Mouse (Mus musculus) olfactory bulb, adult 2 months (tissue): ENCODE measurements around the gene Grifin.

ENCODE experiments used
- CTCF ChIP-seq: fragments of 200-500 bp; IDR thresholded peaks from 2 replicates; pipeline ENCODE4 v1.5.1; 2012; ENCODE audit warnings: low read depth, mild to moderate bottlenecking, low read length, moderate library complexity; ENCODE audit not compliant: insufficient read depth
- POLR2A ChIP-seq: fragments of 200-500 bp; IDR thresholded peaks from 2 replicates; pipeline ENCODE4 v1.6.1; 2012; ENCODE audit warnings: mild to moderate bottlenecking, low read depth, low read length, moderate library complexity; ENCODE audit not compliant: insufficient read depth

GRCm38 (mm10) chr5:140597787-140598186 lies 32.9 kb upstream of the Grifin start:
- TF ChIP-seq CTCF (no peak), POLR2A (no peak)
